Mouse (Mus musculus) right cerebral cortex, postnatal 25 days (tissue): ENCODE measurements around the gene Pitpnm3.

Experiments
- DNase-seq: peaks from one replicate; pipeline ENCODE4 v3.0.0; 2022

Pitpnm3 gene

DNA sequence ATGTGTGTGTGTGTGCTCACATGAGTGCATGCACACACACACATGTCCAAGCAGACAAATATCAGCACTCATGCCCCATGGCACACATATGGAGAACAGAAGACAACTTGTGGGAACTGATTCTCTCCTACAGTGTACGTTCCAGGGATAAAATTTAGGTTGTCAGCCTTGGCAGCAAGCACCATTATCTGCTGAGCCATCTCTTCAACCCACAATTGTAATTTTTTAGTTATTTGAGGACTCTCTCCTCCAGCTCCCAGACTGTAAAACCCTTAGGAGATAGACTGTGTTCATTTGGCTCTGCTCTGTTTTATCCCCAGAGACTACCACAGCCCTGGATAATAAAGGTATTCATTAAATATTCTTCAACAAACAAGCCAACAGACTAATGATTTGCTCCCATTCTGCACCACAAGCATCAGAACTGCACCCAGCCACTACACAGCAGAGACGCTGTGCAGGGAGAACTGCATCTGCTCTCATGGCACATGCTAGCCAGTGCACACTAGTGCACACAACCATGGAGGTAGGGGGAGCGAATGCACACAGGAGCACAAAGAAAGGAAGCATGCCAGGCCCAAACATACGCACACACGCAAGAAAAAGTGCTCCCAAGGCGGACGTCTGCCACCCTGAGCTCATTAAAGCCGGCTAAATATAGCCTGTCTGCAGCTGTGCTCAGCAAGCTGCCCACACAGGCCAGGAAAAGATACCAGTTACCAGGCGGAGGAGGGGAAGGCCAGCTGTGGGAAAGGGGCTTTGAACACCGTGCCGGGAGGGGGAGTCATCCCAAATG lies 49.1 kb downstream of the Pitpnm3 start:
- peak; percentile 70 for DNase-seq

DNA sequence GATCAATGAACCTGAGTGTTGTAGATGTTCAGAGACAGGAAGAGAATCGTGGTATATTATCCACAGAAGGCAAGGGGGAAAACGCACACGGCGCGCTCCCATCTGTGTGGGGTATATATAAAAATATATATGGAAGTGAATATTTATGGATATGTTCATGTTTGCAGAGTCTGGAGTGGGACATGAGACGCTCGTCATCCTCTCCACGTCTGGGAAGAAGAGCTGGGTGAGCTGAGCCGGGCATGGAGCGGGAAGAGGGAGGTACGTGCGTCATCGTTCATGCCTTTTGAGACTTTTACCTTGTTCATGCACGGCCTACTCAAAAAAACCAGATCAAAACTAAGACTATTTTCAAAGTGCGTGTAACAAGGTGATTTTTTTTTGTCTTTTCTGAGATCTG lies 51.2 kb downstream of the Pitpnm3 start:
- DNase-seq: peak; percentile 58

DNA sequence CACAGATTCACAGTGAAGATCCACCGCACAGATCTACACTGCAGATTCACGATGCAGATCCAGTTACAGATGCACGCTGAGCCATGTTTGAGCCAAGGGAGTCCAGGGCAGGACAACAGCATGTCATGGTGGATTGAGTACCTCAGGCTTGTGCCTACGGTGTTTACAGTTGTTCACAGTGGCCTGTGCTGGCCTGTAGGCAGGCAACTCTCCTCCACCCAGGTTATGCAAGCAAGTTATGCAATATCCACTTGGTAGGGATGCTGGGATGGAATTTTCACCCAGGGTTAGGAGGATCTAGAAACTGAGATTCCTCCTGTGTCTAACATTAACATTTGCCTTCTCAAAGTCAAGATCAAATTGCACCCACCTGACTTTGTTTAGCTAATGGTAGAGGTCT lies 53.0 kb downstream of the Pitpnm3 start:
- DNase-seq: no peak

DNA sequence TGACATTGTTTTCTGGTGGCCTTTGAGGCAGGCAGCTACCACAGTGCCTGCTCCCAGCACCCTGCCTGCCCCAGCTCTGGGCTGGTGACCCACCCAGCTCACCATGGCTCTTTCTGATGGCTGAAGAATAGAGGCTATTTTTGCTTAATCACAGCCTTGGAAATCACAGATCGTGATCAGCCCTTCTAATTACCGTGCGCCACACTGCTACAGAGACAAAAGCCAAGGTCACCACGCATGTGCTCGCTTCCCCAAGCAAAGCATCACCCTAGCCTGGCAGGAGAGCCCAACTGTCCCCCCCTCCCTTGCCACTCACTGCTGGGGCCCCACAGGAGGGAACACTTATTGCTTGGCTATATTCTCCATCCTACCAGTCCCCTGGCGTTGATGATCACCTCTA lies 55.1 kb downstream of the Pitpnm3 start:
- DNase-seq: no peak

DNA sequence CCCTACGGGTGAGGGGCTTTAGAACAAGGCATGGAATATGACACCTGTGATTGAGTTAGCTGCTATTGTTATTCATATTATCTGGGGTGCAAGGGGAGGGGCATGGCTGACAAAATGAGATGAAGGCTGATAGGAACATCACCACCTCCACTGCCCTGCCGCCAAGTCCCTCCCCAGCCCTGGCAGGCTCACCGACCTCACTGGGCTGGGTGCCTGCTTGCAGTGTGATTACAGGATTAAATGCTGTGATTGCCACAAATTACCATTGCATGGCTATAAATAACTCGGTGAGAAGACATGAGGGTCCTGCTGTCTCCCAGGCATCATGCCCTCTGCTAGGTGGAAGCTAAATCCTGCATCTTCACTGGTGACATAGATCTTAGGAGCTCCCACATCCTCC lies 56.9 kb downstream of the Pitpnm3 start:
- DNase-seq: no peak

DNA sequence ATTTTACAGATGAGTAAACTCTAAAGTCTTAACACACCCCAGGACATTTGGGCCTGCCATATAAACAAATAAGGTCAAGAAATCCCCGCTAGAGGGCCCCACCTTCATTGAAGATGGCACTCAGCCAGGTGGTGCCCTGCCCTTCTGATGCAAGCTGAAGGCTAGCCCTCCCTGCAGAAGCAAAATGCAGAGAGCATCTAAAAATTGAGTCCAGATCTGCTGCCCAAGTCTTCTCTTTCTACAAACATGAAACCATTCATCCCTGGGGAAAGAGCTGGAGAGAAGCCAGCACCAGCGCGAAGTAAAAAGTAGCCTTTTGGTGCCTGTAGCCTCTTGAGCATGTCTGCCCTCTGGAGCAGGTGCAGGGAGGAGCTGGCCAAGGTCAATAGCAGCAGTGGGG lies 57.5 kb downstream of the Pitpnm3 start:
- no peak for DNase-seq

DNA sequence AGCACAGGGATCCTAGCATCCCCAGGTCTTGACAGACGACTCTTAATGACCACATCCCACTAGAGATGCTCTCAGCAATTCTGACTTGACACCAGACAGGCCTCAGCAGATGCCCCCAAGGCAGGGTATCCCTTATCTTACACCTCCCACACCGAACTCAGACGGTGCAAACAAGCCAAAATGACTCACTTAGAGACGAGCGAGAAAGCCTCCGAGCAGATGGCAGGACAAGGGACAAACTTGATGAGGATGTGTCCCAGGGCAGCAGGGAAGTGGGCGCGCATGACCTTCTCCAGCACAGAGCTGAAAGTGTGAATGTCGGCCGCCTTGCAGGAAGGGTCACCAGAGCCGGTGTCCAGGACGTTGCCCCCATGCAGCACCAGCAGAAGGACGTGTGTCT lies 61.3 kb downstream of the Pitpnm3 start:
- no peak for DNase-seq

DNA sequence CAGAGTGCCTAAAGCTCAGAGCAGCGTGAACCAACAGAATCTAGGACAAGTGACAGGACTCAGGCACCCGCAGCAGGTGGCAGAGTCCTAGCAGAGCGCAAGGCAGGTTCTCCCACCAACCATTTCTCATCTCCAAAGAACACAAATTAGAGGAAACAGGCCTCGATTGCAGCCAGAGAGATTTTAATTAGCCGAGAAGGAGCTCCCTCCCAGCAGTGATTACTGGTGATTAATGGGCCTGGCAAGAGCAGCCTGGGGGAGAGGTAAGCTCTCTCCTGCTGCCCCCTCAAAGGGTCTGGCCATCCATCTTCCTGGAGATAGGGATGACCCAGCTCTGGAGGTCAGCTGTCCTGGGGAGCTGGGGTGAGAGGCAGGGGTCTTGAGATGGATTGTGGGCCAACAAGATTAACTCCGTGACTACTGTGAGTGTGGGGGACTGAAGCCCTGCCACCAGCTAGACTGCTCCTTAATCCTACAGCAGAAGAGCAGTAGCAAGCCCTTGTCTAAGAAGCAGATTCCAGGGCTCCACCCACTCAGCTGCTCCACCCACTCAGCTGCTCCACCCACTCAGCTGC lies 63.2 kb downstream of the Pitpnm3 start:
- DNase-seq: no peak

DNA sequence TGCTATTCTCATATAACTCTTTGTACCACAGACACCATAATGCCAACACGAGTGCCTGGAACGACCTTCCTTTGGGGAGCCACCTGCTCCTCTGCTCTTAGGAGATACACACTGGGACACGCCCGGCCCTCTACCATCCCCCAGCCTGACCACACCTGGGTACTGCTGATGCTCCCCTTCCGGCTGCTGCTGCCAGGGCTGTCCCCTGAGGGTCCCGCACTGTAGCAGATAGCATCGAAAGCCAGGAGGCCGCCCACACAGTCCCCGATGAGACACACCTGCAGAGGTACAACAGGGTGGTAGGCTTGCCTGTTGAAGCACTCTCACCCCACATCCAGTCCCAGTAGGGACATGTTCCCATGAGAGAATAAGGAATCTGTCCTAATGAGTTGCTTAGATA lies 64.8 kb downstream of the Pitpnm3 start:
- no peak for DNase-seq

DNA sequence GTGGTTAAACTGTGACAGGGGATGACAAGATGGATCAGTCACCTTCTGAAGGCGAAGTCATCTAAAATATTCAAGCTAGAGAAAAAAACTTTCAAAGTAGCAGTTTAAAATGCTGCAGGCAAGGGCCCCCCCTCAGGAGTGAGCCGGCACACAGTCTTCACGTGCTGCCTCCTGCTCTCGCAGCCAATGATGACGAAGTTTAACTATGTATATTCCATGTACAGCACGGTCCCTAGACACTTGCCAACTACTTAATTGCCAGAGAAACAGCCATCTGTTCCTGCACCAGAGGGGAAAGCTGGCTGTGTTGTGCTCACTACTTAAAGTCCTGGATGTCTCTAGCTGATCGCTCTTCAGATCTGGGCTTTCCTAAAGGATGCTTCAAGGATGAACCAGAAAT lies 67.6 kb downstream of the Pitpnm3 start:
- no peak for DNase-seq

DNA sequence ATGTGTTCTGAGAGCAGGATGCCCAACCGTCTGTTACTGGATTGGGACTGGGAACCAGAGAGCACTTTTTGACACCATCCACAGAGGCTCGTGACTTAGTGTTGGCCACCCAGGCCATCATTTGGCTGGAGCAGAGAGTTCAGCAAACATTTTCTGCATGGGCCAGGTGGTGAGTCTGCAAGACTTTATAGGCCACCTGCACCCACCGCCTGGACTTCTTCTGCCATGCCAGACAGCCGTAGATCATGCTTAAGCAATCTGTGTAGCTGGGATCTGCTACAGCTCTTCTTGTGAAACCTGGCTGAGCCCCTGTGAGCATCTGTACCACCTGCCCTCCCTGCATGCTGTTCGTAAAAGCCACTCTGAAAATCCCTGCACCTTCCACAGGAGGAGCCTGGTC lies 68.3 kb downstream of the Pitpnm3 start:
- no peak for DNase-seq

DNA sequence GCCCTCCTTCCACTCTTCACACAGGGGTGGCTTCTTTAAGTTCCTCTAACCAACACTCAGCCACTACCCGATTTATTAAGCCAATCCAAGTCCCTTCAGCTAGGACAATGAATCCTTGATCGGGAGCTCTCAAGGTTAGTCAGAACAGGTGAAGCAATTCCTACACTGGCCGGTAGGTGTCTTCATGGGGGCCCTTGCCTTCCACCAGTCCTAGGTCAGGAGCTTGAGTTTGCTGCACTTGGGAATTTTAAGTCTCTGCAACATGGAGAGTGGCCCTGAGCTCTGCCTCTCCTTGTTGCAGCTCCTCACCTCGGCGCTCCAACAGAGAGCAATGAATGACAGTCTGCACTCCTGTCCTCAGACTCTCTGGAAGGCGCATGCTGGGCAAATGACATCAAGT lies 69.2 kb downstream of the Pitpnm3 start:
- DNase-seq: no peak

DNA sequence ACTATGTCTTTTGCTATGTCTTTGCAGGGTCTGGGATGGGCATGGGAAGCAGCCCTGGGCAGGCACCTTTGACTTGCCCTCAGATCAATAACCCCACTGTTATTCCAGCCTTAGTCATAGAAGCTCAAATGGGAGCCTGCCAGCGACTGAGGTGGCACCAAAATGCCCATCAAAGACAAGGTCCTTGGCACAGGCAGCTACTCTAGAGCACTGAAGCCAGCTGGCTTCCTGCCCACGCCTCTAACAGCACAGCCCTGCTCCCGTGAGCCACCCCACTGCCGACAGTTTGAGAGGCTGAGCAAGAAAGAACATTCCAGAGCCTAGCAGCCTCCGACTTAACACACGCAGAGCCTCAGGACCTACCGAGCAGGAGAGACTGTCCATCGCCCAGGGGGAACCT lies 70.5 kb downstream of the Pitpnm3 start:
- DNase-seq: no peak

DNA sequence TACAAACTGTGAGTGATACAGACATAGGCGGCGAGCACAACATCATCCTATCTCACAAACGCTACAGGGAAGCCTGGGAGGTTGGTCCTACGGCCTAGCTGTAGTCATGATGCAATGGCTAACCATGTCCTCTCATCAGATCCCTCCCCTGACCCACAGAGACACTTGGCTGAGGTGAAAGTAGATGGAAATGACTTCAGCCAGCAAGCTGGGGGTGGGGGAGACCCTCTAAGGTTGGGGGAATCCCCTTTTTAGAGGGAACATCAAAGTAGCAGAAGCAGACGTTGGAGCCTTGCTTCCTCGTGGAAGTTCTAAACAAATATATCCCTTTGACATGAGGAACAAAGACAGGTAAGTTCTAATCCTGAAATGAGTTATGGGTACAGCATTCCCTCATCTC lies 71.2 kb downstream of the Pitpnm3 start:
- DNase-seq: no peak

DNA sequence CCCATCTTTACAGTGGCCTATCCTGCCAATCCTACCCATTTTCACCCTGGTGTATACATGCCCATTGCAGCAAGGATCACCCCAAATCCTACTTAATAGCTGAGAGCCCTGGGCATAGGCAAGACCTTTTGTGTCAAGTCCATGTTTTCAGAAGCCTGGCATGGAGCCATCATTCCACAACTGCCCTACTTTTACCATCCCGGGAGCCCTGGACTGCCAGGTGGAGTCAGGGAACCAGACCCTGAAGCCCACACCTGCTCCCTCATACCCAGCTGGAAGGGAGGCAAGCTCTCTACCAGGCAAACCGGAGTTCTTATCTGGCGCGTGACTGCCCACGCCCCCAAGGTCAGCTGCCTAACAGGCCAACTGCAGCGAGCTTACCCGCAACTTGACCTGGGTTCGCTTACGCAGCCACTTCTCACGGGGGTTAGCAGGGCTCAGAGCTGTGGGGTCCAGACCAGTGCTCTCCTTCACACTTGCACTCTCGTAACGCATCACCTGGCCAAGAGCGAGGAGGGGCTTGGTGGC lies 74.4 kb downstream of the Pitpnm3 start:
- DNase-seq: no peak

DNA sequence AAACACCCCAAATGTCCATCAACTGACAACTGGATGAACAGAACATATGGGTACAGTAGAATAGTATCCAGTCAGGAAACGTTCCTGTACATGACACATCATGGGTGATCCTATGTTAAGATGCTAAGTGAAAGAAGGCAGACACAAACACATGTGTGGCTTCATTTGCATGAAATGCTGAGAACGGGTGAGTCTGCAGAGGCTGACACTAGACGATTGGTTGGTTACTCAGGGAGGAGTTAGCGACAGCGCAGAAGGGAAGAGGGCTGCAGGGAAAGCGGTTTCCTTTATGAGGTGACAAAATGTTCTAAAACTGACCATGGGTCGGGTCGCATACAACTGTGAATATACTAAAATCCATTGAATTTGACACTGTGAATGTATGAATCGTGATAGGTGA lies 75.2 kb downstream of the Pitpnm3 start:
- no peak for DNase-seq

DNA sequence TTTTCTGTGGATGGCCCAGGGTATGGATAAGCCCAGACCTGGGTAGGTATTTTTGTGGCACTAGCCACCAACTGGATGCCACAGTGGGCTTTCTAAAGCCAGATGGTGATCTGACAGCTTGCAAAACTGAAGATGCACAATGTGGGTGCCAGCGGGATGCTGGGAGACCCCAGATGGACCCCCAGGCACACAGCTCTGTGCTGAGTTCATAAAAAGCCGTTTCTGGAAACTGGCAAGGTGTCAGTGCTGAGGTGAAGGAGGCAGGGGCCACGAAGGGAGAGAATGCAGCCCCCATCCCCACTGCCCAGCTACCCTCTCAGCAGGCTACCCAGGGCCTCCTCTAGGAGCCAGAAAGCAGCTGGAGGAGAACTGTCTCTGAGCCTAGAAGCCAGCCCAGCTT lies 78.4 kb downstream of the Pitpnm3 start:
- no peak for DNase-seq

DNA sequence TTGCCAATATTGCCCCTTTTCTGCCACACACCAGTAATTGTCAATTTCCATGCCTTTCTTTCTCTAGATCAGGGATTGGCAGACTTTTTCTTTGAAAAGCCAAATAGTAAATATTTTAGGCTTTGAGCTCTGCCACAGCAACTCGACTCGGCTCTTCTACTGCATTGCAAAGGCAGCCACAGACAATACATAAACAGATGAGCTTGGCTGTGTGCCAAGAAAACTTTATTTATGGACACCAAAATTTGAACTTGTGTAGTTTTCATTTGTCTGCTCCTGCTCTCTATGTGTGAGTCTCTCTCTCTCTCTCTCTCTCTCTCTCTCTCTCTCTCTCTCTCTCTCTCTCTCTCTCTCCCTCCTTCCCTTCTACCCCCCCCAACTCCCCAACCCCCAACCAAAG lies 80.4 kb downstream of the Pitpnm3 start:
- no peak for DNase-seq

DNA sequence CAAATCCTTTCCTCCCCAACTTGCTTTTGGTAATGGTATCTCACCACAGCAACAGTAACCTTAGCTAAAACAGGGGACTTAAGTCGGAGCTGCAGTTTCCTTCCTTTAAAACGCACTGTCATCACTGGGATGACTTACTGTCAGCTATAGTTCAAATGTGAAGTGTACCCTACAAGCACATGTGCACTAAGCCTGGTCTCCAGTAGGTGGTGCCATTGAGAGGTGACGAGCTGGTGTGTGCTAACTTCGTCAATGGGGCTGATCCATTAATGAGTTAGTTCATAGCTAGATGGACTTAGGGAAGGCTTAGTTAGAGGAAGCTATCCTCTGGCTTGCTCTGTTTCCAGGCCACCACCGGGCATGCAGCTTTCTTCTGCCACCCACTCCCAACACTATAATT lies 82.9 kb downstream of the Pitpnm3 start:
- DNase-seq: peak; percentile 63

DNA sequence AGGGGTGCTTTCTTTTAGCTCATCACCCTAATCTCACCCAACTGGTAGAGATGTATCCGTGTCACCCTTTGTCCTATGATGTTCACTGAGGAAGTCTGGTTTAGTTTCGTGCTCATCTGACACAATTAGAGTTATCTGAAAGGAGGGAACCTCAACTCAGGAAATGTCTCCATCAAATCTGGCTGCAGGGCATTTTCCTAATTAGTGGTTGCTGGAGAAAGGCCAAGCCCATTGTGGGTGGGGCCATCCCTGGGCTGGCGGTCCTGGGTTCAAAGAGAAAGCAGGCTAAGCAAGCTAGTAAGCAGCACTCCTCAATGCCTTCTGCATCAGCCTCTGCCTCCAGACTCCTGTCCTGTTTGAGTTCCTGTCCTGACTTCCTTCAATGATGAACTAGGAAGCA lies 83.4 kb downstream of the Pitpnm3 start:
- DNase-seq: no peak

DNA sequence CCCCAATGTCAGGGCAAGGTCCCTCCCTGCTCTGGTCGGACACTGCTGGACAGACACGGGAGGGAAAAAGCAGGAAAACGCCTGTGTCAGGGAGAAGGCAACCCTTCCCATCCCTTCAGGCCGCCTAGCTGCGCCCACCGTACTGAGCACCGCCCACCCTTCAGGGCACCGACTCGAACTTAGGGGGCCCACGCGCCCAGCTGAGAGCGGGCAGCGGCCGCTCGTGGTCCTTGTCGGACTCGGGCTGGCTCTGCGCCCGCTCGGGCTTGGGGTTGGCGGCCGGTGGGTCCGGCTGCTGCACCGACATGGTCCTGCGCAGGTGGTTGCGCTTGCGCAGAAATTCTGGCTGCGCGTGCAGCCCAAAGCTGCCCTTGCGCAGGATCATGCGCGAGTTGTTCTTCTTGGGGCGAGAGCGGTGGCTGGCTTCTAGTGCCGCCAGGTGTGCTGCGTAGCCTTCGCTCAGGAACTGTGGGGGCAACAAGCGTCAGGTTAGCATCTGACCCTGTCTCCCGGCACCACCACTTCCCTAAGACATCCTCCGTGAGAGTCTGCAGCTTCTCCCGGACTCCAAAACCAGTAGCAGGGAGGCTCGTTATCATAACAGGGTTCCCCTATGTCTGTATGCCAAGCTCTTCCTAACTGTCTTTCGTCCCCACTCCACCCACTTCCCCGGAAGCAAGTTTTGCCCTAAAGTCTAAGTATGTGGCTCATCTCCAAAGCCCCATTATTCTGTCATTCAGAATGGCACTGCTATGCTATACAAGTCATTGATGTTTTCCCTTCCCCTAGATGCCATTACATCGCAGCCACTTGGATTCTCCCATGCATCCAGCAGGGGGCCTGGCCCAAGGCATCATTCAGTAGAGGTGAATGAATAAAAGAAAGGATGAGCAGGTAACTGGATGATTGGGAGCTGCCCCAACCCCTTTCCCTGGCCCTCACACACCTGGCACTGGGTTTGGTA lies 84.4 kb downstream of the Pitpnm3 start:
- peak; percentile 79 for DNase-seq

DNA sequence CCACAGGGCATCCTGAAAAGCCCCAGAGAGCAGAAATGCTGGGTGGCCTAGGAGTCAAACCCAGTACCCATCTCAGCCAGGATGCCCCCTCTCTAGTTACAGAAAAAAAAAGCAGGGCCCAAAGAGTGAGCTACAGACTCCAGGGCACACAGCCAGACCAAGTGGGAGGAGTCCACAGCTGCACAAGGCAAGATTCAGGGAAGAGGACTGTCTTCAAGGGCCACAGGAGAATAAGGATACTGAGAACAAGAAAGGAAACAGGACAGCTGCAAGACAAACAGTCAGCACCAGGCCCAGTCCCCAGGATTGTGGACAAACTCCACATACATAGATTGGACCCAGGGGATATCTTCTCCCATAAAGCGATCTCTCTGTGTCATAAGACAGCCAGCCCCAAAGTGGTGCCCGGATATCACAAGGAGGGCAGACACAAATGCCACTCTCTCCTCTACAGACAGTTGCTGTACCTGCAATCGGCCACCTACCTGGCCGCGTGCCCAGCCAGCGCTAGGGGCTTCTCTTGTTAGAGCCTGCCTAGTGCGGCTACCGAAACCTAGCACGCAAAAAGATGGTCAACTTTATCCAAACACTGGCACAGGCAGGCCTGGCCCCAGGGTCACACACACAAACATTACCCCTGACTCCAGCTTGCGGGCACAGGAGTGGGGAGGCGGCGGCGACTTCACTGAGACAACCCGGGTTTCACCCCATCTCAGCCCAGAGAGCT lies 85.2 kb downstream of the Pitpnm3 start:
- DNase-seq: no peak
